Mouse (Mus musculus): ENCODE results near the gene Dcaf7. TPM values are rescaled to one million over a fixed set of nuclear protein-coding genes. Genes with fewer than 3 reads are reported as not detected.

Gene Dcaf7
- polyA plus RNA-seq, 1 experiment: 91.6 TPM

DNA sequence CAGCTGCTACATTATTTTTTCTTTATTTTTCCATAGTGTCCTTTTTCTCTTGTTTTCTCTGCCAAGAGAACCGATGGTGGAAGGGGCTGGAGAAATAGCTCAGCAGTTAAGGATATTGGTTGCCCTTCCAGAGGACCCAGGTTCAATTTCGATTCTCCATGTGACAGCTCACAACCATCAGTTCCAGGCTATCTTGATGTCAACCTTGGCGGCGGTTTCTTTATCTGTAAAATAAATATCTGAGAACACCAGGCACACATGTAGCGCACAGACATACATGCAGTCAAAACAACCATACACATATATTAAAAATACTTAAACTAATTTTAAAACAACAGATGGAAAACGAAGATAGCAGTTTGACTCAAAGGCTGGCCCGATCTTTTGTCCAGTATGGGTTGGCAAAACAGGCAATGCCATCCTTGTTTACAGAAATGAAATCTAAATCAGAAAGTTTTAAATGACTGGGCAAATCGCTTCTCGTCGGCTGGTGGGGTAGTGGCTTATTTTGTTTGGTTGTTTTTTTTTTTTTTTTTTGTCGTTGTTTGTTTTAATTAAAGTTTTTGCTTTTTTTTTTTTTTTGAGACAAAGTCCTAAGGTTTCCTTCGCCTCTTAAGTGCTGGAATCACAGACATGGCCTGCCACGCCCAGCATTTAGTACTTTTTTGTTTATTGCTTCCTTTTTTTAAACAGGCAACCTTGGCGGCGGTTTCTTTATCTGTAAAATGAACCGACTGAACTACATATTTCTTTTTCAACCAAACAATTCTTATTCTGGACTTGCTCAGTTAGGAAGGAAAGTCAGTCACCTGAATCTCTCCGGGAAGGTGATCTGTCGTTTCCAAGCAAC, 28.6 kb downstream of the Dcaf7 start:
- no peak for TF ChIP-seq GATA1 (IDR thresholded peaks at IDR 0.05; ENCODE audit: low read length)

DNA sequence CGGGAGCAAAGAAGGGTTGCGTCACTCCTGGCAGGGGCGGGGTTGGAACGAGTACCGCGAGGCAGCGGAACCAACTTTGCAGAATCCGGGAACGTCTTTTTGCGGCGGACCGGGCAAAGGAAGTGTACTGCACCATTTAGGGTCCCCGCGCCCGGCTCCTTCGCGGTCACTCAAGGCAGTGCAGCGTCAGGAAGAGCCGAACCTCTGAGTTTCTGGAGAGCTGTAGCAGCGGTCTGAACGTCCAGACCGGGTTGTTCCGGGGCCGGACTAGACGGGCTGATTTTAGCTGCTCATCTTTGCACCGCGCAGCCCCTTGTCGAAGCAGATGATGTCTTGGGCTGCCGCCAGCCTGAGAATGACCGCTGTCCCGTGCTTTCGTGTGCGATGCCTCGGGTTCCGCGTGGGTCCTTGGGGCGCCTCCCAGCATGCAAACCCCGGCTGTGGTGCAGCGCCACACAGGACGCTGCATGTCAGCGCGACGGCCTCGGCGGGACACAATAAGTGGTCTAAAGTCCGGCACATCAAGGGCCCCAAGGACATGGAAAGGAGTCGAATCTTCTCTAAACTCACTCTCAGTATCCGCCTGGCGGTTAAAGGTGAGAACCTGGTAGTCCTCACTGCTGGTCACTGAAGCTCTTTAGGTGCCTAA, 29.4 kb downstream of the Dcaf7 start, which contains the start of gene Taco1:
TSS of gene Taco1 (plus strand) at position 139 of the 649 bp plus-strand sequence.
- TF ChIP-seq GATA1 (IDR thresholded peaks at IDR 0.05; ENCODE audit: low read length): no peak

DNA sequence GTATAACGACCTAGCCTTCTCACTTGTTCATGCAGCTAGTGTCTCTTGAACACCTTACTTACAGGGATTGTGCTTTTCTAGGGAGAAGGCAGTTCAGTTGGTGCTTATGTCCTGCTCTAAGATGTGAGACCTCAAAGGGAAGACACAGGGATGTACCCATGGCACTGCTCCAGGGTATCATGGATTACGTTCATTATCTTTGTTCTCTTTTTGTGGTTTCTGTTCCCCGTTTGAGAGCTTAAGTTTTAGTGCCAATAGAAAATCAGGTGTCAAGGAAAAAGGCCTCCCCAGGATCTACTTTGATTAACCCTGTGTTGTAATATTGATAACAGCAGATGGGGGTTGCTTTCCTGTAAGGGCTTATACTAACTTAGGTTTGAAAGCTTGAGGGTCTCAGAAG, 37.1 kb downstream of the Dcaf7 start:
- TF ChIP-seq GATA1 (IDR thresholded peaks at IDR 0.05; ENCODE audit: low read length): no peak

DNA sequence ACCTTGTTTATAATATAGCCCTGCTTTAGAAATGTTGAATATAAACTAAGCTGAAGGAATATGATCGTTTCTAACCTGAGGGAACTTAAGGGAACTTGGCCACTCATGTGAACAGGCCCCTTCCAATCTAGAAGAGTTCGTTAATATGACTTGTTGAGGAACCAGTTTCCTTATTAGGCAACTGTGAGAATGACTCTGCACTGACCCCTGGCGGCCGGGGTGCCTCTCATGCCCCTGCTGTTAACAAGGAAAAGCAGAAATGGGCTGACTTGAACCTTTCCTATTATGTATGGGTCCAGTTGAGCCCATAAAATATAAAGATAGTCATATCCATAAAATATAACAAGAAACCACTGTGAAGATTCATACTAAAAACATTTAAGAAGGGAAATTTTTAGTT, 39.6 kb downstream of the Dcaf7 start:
- no peak for TF ChIP-seq GATA1 (IDR thresholded peaks at IDR 0.05; ENCODE audit: low read length)

DNA sequence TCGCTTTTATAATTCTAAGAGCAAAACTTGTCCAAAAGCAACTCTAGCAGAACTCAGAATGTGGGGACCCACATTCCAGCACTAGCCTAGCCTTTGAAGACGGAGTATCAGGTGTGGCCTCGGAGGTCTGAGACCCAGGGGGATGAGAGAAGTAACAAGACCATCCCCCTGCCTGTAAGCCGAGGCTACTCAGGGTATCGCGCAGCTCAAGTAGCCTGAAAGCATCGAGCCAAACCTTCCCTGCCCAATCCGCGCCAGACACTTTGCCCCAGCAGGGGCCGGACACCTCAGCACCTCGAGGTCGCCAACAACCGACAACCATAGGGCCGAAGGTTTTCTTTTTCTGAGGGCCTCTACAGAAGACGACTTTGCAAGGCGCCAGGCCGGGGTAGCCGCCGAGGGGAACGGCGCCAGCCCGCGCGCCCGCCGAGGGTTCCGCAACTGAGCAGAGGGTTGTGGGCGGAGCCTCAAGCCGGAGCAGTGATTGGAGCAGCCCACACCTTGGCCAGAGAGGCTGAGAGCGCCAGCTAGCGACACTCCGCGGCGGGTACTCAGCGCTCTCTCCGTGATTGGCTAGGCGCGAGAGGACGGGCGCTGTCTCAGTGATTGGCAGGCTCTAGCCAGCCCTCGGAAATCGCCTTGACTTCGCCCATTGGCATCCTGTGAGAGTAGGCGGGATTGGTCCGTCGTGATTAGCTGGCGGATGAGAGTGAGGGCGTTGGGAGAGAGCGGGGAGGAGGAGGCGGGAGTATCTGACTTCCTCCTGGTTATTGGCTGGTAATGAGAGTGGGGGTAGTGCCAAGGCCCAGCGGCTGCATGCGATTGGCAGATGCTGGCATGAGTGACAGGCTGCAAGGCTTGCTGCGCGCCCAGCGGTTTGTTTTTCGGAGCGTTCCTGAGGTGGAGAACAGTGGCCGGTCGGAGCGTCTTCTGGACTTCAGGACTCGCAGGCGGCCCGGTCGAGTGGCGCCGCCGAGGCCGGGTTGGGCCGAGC, 47.3 kb downstream of the Dcaf7 start, which contains the start of gene Map3k3:
TSS of gene Map3k3 (plus strand) at position 906 of the 994 bp plus-strand sequence.
- no peak for TF ChIP-seq GATA1 (IDR thresholded peaks at IDR 0.05; ENCODE audit: low read length)

DNA sequence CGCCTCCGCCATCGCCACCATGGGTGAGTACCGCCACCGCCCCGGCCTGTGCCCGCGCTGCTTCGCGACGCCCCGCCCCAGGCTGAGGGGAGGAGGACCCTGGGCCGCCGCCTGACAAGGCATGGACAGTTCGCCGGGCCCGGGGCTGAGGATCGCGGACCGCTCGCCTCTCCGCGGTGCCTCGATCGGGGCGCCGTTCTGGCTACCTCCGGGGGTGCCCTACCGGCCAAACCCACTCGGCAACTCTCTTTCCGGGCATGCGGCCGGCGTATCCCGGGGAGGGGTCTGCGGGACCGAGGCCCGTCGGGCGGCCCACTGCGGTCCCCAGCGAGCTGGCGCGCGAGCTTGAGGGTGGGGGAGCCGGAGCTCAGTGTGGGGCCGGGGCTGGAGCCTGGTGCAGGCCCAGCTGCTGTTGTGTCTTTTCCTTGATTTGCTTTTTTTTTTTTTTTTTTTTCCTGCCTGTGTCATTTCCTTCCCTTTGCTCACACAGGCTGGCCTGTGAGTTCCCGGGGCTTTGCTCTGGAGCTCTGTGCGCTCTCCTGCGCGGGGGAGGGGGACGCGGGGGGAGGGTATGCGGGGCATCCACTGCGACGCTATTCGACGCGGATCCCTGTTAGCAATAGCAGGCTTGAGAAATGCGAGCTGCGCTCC, 48.4 kb downstream of the Dcaf7 start:
- no peak for TF ChIP-seq GATA1 (IDR thresholded peaks at IDR 0.05; ENCODE audit: low read length)

DNA sequence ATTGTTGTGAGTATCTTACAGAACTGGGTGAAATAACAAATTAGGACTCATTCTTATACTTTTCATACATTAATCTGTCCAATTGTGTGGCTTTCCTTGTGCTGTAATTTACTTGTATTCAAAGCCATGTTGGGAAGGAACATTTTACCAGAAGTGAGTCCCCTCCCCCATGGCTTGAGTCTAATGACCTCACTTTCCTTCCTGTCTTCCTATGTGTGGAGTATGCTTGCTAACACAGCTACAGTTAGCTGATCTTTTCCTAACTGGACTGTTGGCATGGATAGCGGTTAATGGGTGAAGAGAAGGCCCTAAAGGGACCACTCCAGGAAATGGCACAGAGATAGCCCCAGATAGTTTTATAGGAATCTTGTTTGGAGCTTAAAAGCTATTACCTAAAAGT, 61.6 kb downstream of the Dcaf7 start:
- TF ChIP-seq GATA1 (IDR thresholded peaks at IDR 0.05; ENCODE audit: low read length): no peak

DNA sequence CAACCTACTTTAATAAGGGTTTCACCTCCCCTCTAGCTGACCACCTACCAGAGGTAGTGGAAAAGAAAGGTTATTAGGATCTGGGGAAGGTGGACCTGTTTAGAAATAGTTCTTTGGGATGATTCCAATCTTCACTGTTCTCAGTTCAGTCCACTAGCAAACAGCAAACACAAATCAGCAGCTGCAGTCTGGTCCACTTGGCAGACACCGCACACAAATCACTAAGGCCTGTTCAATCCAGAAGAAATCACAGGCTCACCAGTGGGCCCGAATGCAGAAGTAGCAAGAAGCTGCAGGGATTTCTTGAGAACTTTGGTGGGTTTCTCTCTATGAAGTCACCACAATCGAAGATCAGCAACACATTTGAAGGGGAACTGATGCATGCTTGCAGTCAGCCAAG, 66.2 kb downstream of the Dcaf7 start:
- TF ChIP-seq GATA1 (IDR thresholded peaks at IDR 0.05; ENCODE audit: low read length): no peak

DNA sequence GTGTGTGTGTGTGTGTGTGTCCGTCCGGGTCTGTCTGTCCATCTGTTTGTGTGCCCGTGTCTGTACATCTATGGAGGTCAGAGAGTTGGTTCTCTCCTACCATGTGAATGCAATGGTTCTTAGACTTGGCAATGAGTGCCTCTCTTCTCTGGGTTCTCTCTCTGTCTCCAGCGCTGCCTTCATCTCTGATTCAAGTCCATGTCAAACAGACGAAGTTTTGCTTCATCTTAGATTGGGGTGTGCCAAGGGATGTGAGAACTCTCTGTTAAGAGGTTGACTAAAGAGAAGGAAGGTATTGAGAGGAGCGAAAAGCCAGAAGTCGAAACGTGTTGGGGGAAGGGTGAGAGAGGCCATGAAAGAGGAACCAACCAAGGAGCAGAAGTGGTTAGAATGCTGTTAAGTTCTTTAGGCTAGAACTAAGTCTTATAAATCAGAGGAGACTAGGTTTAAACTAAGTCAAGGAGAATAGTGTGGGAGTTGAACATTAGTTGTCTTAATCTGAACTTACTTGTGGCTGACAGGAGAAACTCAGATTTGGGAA, 69.4 kb downstream of the Dcaf7 start:
- no peak for TF ChIP-seq GATA1 (IDR thresholded peaks at IDR 0.05; ENCODE audit: low read length)

Other genes with a start within 250 kb of the Dcaf7 start
- gene Cyb561, start 83.5 kb upstream of the Dcaf7 start, polyA plus RNA-seq (2012): not detected in 2 replicates
- gene Ace, start 68.9 kb upstream of the Dcaf7 start, polyA plus RNA-seq (2012): not detected in 2 replicates
- not detected in 2 replicates for gene Ace3, start 42.2 kb upstream of the Dcaf7 start, polyA plus RNA-seq (2012)
- not detected in 2 replicates for gene Kcnh6, start 28.7 kb upstream of the Dcaf7 start, polyA plus RNA-seq (2012)
- gene Taco1, start 29.2 kb downstream of the Dcaf7 start, polyA plus RNA-seq (2012): 19.8 and 20.1 TPM in 2 replicates
- gene Map3k3, start 47.7 kb downstream of the Dcaf7 start, polyA plus RNA-seq (2012): 3.1 and 3.5 TPM in 2 replicates
- not detected in 2 replicates for gene Gm10840, start 124.0 kb downstream of the Dcaf7 start, polyA plus RNA-seq (2012)
- gene Limd2, start 124.0 kb downstream of the Dcaf7 start, polyA plus RNA-seq (2012): 218 and 245 TPM in 2 replicates
- 34.1 and 40.1 TPM in 2 replicates for gene Strada, start 165.3 kb downstream of the Dcaf7 start, polyA plus RNA-seq (2012)
- gene Ccdc47, start 179.5 kb downstream of the Dcaf7 start, polyA plus RNA-seq (2012): 2.1 and 3.0 TPM in 2 replicates
- 29.6 and 36.2 TPM in 2 replicates for gene Ddx42, start 180.1 kb downstream of the Dcaf7 start, polyA plus RNA-seq (2012)
- 7.3 and 23.1 TPM in 2 replicates for gene Ftsj3, start 219.2 kb downstream of the Dcaf7 start, polyA plus RNA-seq (2012)
- 54.4 and 72.5 TPM in 2 replicates for gene Psmc5, start 219.3 kb downstream of the Dcaf7 start, polyA plus RNA-seq (2012)
- gene Smarcd2, start 236.1 kb downstream of the Dcaf7 start, polyA plus RNA-seq (2012): 109 and 155 TPM in 2 replicates
- 0.04 TPM in 1 of 2 replicates, not detected in the other for gene Tcam1, start 239.8 kb downstream of the Dcaf7 start, polyA plus RNA-seq (2012)